Mouse (Mus musculus): ENCODE measurements at regions not wholly inside any gene's neighbourhood (a gene's known extent, or its start where the extent isn't known, plus 50 kb on each side); places are given as distances from the start of the nearest gene placed in this dataset.
A peak's percentile ranks its signal among the peaks of the same experiment; 100 is the strongest.

DNA sequence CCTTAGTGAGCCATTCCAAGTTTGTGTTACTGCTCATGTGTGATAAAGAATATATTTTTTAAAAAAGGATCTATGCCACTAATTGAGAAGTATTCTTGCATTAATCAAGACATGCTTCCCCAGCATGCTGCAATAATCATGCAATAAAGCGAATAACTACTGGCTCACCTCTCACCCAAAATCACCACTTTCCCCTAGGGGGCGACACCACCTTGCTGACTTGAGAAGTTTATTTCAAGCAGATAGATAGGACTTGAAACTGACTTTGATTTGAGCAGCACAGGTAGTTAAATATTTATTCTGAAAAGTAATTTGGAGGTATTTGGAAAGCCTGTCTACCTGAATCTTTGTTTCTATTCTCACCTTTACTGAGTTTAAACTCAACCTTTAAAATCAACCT is 320.1 kb upstream of the Tmem229a start:
- H3K27ac ChIP-seq (ENCODE audit: low read length), result no peak overlapping the region
- H3K4me2 ChIP-seq (ENCODE audit: low read length), result no peak overlapping the region
- ATAC-seq, result no peak
- H3K36me3 ChIP-seq (ENCODE audit: control insufficient read depth, insufficient read depth), result no peaks in the 10 kb centered on the region
- H3K9ac ChIP-seq (replicated peaks; ENCODE audit: low read depth, low read length), result no peak overlapping the region
- 49% methylated on average over 2 of the region's 2 CpGs for WGBS
- H3K9me3 ChIP-seq (ENCODE audit: control insufficient read depth, low read length), result no peaks in the 10 kb centered on the region
- H3K27me3 ChIP-seq (replicated peaks; ENCODE audit: control insufficient read depth, insufficient read depth, low read length), result no peaks in the 10 kb centered on the region
- H3K4me3 ChIP-seq (replicated peaks; ENCODE audit: low read length), result no peak overlapping the region
- peaks cover 6% of the 10 kb centered on the region for H3K4me1 ChIP-seq (replicated peaks; ENCODE audit: control insufficient read depth, insufficient read depth, low read length)

DNA sequence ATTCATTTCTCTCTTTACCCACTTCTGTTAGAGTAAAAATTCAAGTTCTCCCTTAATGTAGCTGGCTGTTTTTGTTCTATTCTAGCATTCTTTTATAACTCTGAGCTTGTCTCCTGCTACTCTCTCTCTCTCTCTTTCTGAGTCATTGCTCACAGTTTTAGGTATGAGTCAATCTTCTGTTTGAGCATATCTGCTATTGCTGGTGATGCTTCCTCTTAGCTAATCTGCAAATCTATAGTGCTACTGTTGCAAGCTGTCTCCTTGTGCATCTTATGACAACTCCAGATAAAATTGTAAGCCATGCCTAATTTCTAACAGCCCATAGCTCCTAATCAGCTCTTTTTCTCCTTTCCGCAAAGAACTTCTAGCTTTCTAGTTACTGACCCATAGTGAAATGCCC is 304.5 kb upstream of the Tmem229a start:
- no peak overlapping the region for H3K27ac ChIP-seq (ENCODE audit: low read length)
- H3K4me3 ChIP-seq (replicated peaks; ENCODE audit: low read length), result no peak overlapping the region
- H3K9me3 ChIP-seq (ENCODE audit: control insufficient read depth, low read length), result no peaks in the 10 kb centered on the region
- ATAC-seq, result no peak
- no peaks in the 10 kb centered on the region for H3K27me3 ChIP-seq (replicated peaks; ENCODE audit: control insufficient read depth, insufficient read depth, low read length)
- no peak overlapping the region for H3K4me2 ChIP-seq (ENCODE audit: low read length)
- H3K4me1 ChIP-seq (replicated peaks; ENCODE audit: control insufficient read depth, insufficient read depth, low read length), result no peaks in the 10 kb centered on the region
- no peaks in the 10 kb centered on the region for H3K36me3 ChIP-seq (ENCODE audit: control insufficient read depth, insufficient read depth)
- WGBS, result 96% methylated on average over 1 of the region's 1 CpGs
- no peak overlapping the region for H3K9ac ChIP-seq (replicated peaks; ENCODE audit: low read depth, low read length)

DNA sequence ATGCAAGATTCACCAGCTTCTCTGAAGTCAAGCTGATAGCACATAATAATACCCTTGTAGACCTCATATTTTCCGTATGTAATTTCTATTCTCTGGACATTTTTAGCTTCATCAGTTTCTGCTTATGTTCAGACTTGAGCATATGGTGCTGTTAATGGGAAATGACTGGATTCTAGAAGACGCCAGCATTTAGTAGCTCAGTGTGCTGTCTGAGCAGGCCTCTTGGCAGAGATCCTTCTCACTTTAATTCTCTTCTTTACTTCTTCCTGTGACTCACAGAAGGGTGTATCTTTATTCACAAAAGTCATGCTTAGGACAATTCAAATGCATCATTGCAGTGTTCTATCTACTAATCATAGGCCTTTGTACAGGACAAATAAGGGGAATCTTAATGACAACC is 299.7 kb upstream of the Tmem229a start:
- no peak overlapping the region for H3K4me3 ChIP-seq (replicated peaks; ENCODE audit: low read length)
- no peaks in the 10 kb centered on the region for H3K36me3 ChIP-seq (ENCODE audit: control insufficient read depth, insufficient read depth)
- 59% methylated on average over 2 of the region's 2 CpGs for WGBS
- H3K4me2 ChIP-seq (ENCODE audit: low read length), result no peak overlapping the region
- H3K4me1 ChIP-seq (replicated peaks; ENCODE audit: control insufficient read depth, insufficient read depth, low read length), result no peaks in the 10 kb centered on the region
- no peak overlapping the region for H3K9ac ChIP-seq (replicated peaks; ENCODE audit: low read depth, low read length)
- no peaks in the 10 kb centered on the region for H3K27me3 ChIP-seq (replicated peaks; ENCODE audit: control insufficient read depth, insufficient read depth, low read length)
- peak; percentile 72 for ATAC-seq
- H3K9me3 ChIP-seq (ENCODE audit: control insufficient read depth, low read length), result no peaks in the 10 kb centered on the region
- H3K27ac ChIP-seq (ENCODE audit: low read length), result no peak overlapping the region

DNA sequence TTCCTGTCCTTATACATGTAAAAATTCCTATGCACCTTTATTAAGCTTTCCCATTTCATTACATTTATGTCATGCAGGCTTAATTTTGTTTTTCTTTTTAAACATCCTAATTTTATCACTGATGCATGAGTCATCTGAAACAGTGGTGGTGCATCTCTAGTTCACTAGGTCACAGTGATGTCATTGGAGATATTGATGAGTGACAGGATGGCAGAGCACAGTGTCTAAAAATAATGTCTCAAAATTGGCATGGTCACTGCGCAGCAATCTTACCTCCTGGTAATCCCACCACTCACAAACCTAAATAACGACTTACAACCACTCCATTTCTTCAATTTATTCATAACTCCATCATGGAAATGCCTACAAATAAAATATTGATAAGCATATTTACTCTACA is 280.9 kb upstream of the Tmem229a start:
- WGBS, result 89% methylated on average over 2 of the region's 2 CpGs
- H3K27ac ChIP-seq (ENCODE audit: low read length), result no peak overlapping the region
- H3K9me3 ChIP-seq (ENCODE audit: control insufficient read depth, low read length), result no peaks in the 10 kb centered on the region
- no peaks in the 10 kb centered on the region for H3K36me3 ChIP-seq (ENCODE audit: control insufficient read depth, insufficient read depth)
- H3K4me2 ChIP-seq (ENCODE audit: low read length), result no peak overlapping the region
- H3K4me1 ChIP-seq (replicated peaks; ENCODE audit: control insufficient read depth, insufficient read depth, low read length), result no peaks in the 10 kb centered on the region
- H3K27me3 ChIP-seq (replicated peaks; ENCODE audit: control insufficient read depth, insufficient read depth, low read length), result no peaks in the 10 kb centered on the region
- H3K9ac ChIP-seq (replicated peaks; ENCODE audit: low read depth, low read length), result no peak overlapping the region
- no peak for ATAC-seq
- no peak overlapping the region for H3K4me3 ChIP-seq (replicated peaks; ENCODE audit: low read length)

DNA sequence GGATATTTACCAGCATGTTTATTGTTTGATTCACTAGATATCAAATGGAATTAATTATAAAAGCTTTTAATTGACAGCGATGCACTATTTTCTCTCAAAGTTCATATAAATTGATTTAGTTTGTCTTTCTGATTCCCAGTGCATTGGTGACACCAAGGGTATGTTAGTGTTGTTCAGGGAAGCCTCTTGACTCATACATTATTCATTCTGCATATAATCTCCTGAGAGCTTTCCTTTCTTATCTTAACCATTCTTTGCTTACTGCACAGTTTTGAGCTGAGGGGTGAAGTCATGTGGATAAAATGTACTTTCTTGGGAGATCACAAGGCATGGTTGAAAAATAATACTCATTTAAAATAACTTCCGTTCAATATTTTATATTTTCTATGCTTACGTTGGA is 280.5 kb upstream of the Tmem229a start:
- no peak overlapping the region for H3K4me2 ChIP-seq (ENCODE audit: low read length)
- H3K9me3 ChIP-seq (ENCODE audit: control insufficient read depth, low read length), result no peaks in the 10 kb centered on the region
- no peak overlapping the region for H3K27ac ChIP-seq (ENCODE audit: low read length)
- 77% methylated on average over 3 of the region's 3 CpGs for WGBS
- no peaks in the 10 kb centered on the region for H3K27me3 ChIP-seq (replicated peaks; ENCODE audit: control insufficient read depth, insufficient read depth, low read length)
- H3K36me3 ChIP-seq (ENCODE audit: control insufficient read depth, insufficient read depth), result no peaks in the 10 kb centered on the region
- H3K4me3 ChIP-seq (replicated peaks; ENCODE audit: low read length), result no peak overlapping the region
- H3K9ac ChIP-seq (replicated peaks; ENCODE audit: low read depth, low read length), result no peak overlapping the region
- no peaks in the 10 kb centered on the region for H3K4me1 ChIP-seq (replicated peaks; ENCODE audit: control insufficient read depth, insufficient read depth, low read length)
- ATAC-seq, result no peak
